ENCODE assay signal across 12 mouse cellular contexts in genomic region chr2:38065914-38066313, GRCm38 (mm10).
"Had no signal": no experiment of that assay in that cellular context is flagged by ENCODE, and none has a peak within 500 bp of the region (broad histone marks: within the 10 kb centered on the region; RNA-seq: fewer than 3 reads in every experiment).

No protein-coding gene starts in this region.

- H3K36me3 ChIP-seq: limb, embryonic 12.5 days; liver, embryonic 13.5 days; midbrain, embryonic 13.5 days had no signal

- DNase-seq: kidney, adult 8-10 months; kidney, postnatal 25 days; liver; liver, embryonic 13.5 days; liver, postnatal 0 days; right cerebral cortex, postnatal 4 days; thymus, adult 2 months; thymus, postnatal 25 days had no signal

- ATAC-seq: liver, postnatal 0 days; midbrain, embryonic 13.5 days had no signal

- H3K4me3 ChIP-seq: left cerebral cortex, adult 2 months; limb, embryonic 12.5 days; liver, embryonic 13.5 days; midbrain, embryonic 13.5 days had no signal

- H3K27ac ChIP-seq: left cerebral cortex, adult 2 months; limb, embryonic 12.5 days; liver, embryonic 13.5 days; macrophage; midbrain, embryonic 13.5 days had no signal

- H3K9ac ChIP-seq: limb, embryonic 12.5 days; liver, embryonic 13.5 days; liver, postnatal 0 days; midbrain, embryonic 13.5 days had no signal

- H3K9me3 ChIP-seq: limb, embryonic 12.5 days; liver, embryonic 13.5 days; midbrain, embryonic 13.5 days had no signal

- H3K4me2 ChIP-seq: limb, embryonic 12.5 days; liver, embryonic 13.5 days; midbrain, embryonic 13.5 days had no signal

- H3K27me3 ChIP-seq: limb, embryonic 12.5 days; liver, embryonic 13.5 days; midbrain, embryonic 13.5 days had no signal
